Mouse (Mus musculus) kidney, embryonic 16.5 days (tissue): ENCODE results near the gene Rps16. TPM values are rescaled to one million over a fixed set of nuclear protein-coding genes. Genes with fewer than 3 reads are reported as not detected.
A peak's percentile ranks its signal among the peaks of the same experiment; 100 is the strongest.
"Not testable (repeated sequence)": the region's sequence is repeated elsewhere in the genome, so short reads cannot be mapped to it uniquely, and the experiment has no call there.

Source experiments
- ATAC-seq: fragments of 200-750 bp; cut with Nextera tagmentation; 2 replicates; pipeline ENCODE4 v1.8.0; 2017; ENCODE audit warnings: moderate TSS enrichment; ENCODE audit not compliant: low FRiP score, low TSS enrichment
- H3K27ac ChIP-seq: fragments of 300-500 bp; sonication (generic); 2 replicates; pipeline ENCODE4 v1.5.1; 2014; ENCODE audit warnings: low read length
- H3K27me3 ChIP-seq: fragments of 300-500 bp; sonication (generic); 2 replicates; pipeline ENCODE4 v1.6.1; 2014; ENCODE audit warnings: low read length, control low read depth, mixed read lengths; ENCODE audit not compliant: insufficient read depth
- H3K36me3 ChIP-seq: fragments of 300-500 bp; sonication (generic); 2 replicates; pipeline ENCODE4 v1.6.1; 2014; ENCODE audit warnings: low read length, control low read depth, mixed read lengths; ENCODE audit not compliant: insufficient read depth
- H3K4me1 ChIP-seq: fragments of 300-500 bp; sonication (generic); 2 replicates; pipeline ENCODE4 v1.6.1; 2014; ENCODE audit warnings: low read length, control low read depth, mixed read lengths; ENCODE audit not compliant: insufficient read depth
- H3K4me2 ChIP-seq: fragments of 300-500 bp; sonication (generic); replicated peaks from 2 replicates; pipeline ENCODE4 v1.6.1; 2014; ENCODE audit warnings: low read depth, low read length
- H3K4me3 ChIP-seq: fragments of 300-500 bp; sonication (generic); 2 replicates; pipeline ENCODE4 v1.5.1; 2014; ENCODE audit warnings: mild to moderate bottlenecking, low read length
- H3K9ac ChIP-seq: fragments of 300-500 bp; sonication (generic); replicated peaks from 2 replicates; pipeline ENCODE4 v1.6.1; 2014; ENCODE audit warnings: low read length
- H3K9me3 ChIP-seq: fragments of 300-500 bp; sonication (generic); 2 replicates; pipeline ENCODE4 v1.6.1; 2016; ENCODE audit warnings: low read length, control low read depth
- WGBS: fragments of 180-500 bp; shearing (Covaris S2); extraction: QIAGEN DNeasy Blood & Tissue Kit; methylation state at CpG from one replicate; pipeline ENCODE4 v1.1.7; 2014; 5-methylcytosine and 5-hydroxymethylcytosine counted together
- polyA plus RNA-seq: library from polyadenylated mRNA; unstranded; fragments of >200 nt; fragmentation: Nextera tagmentation; extraction: Ambion mirVana; gene quantifications from 2 replicates; pipeline ENCODE4 v1.2.1, GENCODE M21; 2015

Gene Rps16
- polyA plus RNA-seq, 1 experiment from 2014 or later = 918 TPM

- H3K9me3 ChIP-seq = no peaks in the 10 kb centered on the region
- no peak overlapping the region for H3K9ac ChIP-seq
- WGBS = 87% methylated on average over 6 of the region's 6 CpGs
- peaks cover 44% of the 10 kb centered on the region for H3K4me1 ChIP-seq
- no peak overlapping the region for H3K4me3 ChIP-seq
- no peaks in the 10 kb centered on the region for H3K27me3 ChIP-seq
- peaks cover 19% of the 10 kb centered on the region; the same call in 1 of the 2 replicates for H3K36me3 ChIP-seq
- no peak overlapping the region for H3K27ac ChIP-seq
- no peak overlapping the region for H3K4me2 ChIP-seq
- no peak for ATAC-seq
Measured at GRCm38 (mm10) chr7:28384162-28384561, 33.7 kb downstream of the Rps16 start.

- ATAC-seq = no peak
- Histone ChIP-seq H3K4me1 (peaks cover 37% of the 10 kb centered on the region), H3K9me3 (no peaks in the 10 kb centered on the region), H3K36me3 (peaks cover 26% of the 10 kb centered on the region; the same call in 1 of the 2 replicates), H3K27me3 (no peaks in the 10 kb centered on the region), H3K4me2 (no peak overlapping the region), H3K4me3 (no peak overlapping the region), H3K9ac (no peak overlapping the region), H3K27ac (no peak overlapping the region)
- WGBS = 89% methylated on average over 9 of the region's 9 CpGs
Measured at GRCm38 (mm10) chr7:28385196-28385595, 34.7 kb downstream of the Rps16 start.

DNA sequence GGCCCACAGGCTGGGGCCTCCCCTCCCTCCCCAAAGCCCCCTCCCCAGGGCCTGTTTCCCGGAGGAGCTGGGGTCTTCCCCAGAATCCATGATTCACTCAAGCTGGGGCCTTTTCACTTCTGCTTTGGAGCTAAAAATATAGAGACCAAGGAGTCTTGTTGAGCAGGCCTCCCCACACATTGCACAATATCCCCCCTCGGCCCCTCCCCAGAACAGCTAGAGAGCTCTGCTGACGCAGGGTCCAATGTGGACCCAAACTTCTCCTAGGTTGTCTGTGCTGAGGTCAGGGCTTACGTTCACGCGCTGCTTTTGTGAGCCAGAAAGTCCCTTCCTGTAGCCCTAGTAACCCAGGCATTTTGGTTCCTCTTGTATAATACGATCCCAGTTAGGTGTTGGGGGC is 35.6 kb downstream of the Rps16 start:
- peak overlapping the region; percentile 23; the same call in 1 of the 2 replicates for H3K27ac ChIP-seq
- H3K4me1 ChIP-seq = peaks cover 29% of the 10 kb centered on the region
- no peak for ATAC-seq
- 83% methylated on average over 7 of the region's 7 CpGs for WGBS
- H3K9ac ChIP-seq = no peak overlapping the region
- no peak overlapping the region for H3K4me3 ChIP-seq
- peaks cover 33% of the 10 kb centered on the region; the same call in 1 of the 2 replicates for H3K36me3 ChIP-seq
- H3K4me2 ChIP-seq = no peak overlapping the region
- H3K27me3 ChIP-seq = no peaks in the 10 kb centered on the region
- H3K9me3 ChIP-seq = no peaks in the 10 kb centered on the region

DNA sequence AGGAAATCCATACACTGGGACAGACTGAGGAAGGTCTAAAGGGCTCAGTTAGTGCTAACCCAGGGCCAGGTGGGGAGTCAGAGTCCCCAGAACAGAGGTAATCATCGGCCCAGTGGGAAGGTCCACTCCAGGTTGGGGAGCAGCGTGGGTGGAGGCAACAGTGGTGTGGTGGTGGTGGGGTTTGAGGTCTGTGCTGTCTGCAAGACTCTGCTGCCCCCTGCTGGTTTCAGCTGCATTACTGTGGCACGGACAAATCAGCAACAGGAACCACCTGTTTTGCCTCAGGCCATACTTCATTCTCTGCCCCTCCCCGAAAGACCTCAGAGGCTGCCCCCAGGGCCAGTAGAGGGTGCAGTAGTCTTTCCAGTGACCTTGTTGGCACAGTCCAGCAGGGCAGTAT is 36.0 kb downstream of the Rps16 start:
- Histone ChIP-seq H3K9ac (no peak overlapping the region), H3K4me1 (peaks cover 28% of the 10 kb centered on the region), H3K36me3 (peaks cover 33% of the 10 kb centered on the region; the same call in 1 of the 2 replicates), H3K27me3 (no peaks in the 10 kb centered on the region), H3K27ac (no peak overlapping the region), H3K9me3 (no peaks in the 10 kb centered on the region), H3K4me3 (no peak overlapping the region), H3K4me2 (no peak overlapping the region)
- peak; percentile 50 for ATAC-seq
- 5% methylated on average over 4 of the region's 4 CpGs for WGBS

GRCm38 (mm10) chr7:28386877-28387276 is 36.4 kb downstream of the Rps16 start:
- not testable (repeated sequence) for H3K27ac ChIP-seq, H3K4me3 ChIP-seq, H3K9ac ChIP-seq, H3K9me3 ChIP-seq, H3K27me3 ChIP-seq, H3K4me2 ChIP-seq
- Histone ChIP-seq H3K36me3 (peaks cover 33% of the 10 kb centered on the region; the same call in 1 of the 2 replicates), H3K4me1 (peaks cover 28% of the 10 kb centered on the region)
- WGBS = 69% methylated on average over 6 of the region's 6 CpGs
- peak; percentile 14 for ATAC-seq

GRCm38 (mm10) chr7:28387384-28387783 is 36.9 kb downstream of the Rps16 start:
- not testable (repeated sequence) for H3K9ac ChIP-seq, H3K27ac ChIP-seq, H3K4me2 ChIP-seq, H3K27me3 ChIP-seq, ATAC-seq, H3K4me3 ChIP-seq, H3K9me3 ChIP-seq
- peaks cover 33% of the 10 kb centered on the region; the same call in 1 of the 2 replicates for H3K36me3 ChIP-seq
- peaks cover 24% of the 10 kb centered on the region for H3K4me1 ChIP-seq
- 87% methylated on average over 7 of the region's 7 CpGs for WGBS

DNA sequence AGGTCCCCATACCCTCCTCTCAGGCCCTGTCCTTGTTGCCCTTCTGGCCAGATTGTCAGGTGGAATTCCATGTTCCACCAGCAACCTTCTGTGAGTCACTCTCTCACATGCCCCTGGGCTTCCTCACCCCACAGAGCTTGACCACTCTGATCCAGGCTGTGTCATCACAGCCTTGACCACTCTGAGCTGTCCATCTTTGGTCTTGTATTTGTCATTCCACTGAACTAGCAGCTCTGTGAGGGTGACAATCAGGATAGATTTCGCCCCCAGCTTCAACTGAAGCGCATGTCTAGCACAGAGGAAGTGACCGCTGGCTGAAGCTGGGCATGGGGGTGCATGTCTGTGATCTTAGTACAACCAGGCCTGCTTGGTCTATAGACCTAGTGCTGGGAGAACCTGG is 39.9 kb downstream of the Rps16 start:
- Histone ChIP-seq H3K4me2 (no peak overlapping the region), H3K4me1 (peaks cover 20% of the 10 kb centered on the region), H3K4me3 (no peak overlapping the region), H3K36me3 (peaks cover 36% of the 10 kb centered on the region), H3K27me3 (no peaks in the 10 kb centered on the region), H3K27ac (no peak overlapping the region), H3K9me3 (no peaks in the 10 kb centered on the region), H3K9ac (no peak overlapping the region)
- no peak for ATAC-seq
- 97% methylated on average over 3 of the region's 3 CpGs for WGBS

GRCm38 (mm10) chr7:28392429-28393271 is 42.2 kb downstream of the Rps16 start, which contains the start of the genes Med29 and Paf1:
Gene Med29, minus strand, starts transcription at chr7:28392708.
Gene Paf1, plus strand, starts transcription at chr7:28392951.
- Histone ChIP-seq H3K4me1 (peaks cover 16% of the 10 kb centered on the region), H3K4me3 (peak within 1 kb of the TSS; percentile 90), H3K9ac (peak within 1 kb of the TSS; percentile 91), H3K9me3 (no peaks in the 10 kb centered on the region), H3K36me3 (peaks cover 48% of the 10 kb centered on the region), H3K4me2 (peak within 1 kb of the TSS; percentile 89), H3K27me3 (no peaks in the 10 kb centered on the region), H3K27ac (peak within 1 kb of the TSS; percentile 68)
- WGBS = 0% methylated on average over 57 of the region's 58 CpGs
- ATAC-seq = peak; percentile 98

DNA sequence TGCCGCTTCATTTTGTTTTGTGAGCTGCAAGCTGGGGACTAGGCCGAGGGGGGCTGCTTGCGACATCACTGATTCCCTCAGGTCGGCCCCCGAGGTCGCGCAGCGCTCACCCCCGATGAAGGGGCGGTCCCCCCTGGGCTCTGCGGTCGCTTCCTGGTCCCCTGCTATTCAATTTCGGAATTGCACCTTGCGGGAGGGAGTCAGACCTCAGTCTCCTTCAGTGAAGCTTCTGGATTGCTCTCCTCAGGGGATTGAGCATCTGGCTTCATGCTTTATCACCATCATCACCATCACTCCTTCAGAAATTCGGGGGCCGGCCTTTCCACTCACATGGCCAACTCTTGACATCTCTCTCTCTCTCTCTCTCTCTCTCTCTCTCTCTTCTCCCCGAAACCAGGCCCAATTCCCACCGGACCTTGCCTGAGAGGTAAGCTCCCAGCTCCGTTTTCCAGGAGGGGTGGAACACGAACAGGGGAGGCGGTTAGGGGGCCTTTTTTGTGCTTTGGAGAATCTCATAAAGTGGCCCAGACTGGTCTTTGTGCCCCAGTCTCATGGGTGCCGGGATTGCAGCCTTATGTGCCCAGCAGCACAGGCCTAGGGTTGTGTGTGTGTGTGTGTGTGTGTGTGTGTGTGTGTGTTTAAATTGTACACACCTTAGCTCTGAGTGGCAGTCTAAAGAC is 43.0 kb downstream of the Rps16 start:
- Histone ChIP-seq H3K4me2 (peak overlapping the region; percentile 89), H3K9ac (peak overlapping the region; percentile 91), H3K36me3 (peaks cover 54% of the 10 kb centered on the region), H3K27ac (peak overlapping the region; percentile 68; the same call in 1 of the 2 replicates), H3K4me3 (peak overlapping the region; percentile 90), H3K4me1 (peaks cover 16% of the 10 kb centered on the region), H3K27me3 (no peaks in the 10 kb centered on the region), H3K9me3 (no peaks in the 10 kb centered on the region)
- no peak for ATAC-seq
- WGBS = 6% methylated on average over 20 of the region's 22 CpGs
